Mouse (Mus musculus) splenic B cell, adult 2 months (primary cell): ENCODE data around the gene Vdr.
A peak's percentile ranks its signal among the peaks of the same experiment; 100 is the strongest.

Source experiments
- DNase-seq: peaks from one replicate; pipeline ENCODE4 v3.0.0-alpha.2; 2011; ENCODE audit warnings: low read depth, low spot score
- H3K27me3 ChIP-seq: 2 replicates; pipeline ENCODE4 v1.6.1; 2012; ENCODE audit warnings: mild to moderate bottlenecking, low read length, moderate library complexity, mixed read lengths; ENCODE audit not compliant: control insufficient read depth, poor library complexity, insufficient read depth, severe bottlenecking
- H3K36me3 ChIP-seq: 2 replicates; pipeline ENCODE4 v1.6.1; 2012; ENCODE audit warnings: mild to moderate bottlenecking, low read length, moderate library complexity, mixed read lengths; ENCODE audit not compliant: control insufficient read depth, poor library complexity, insufficient read depth, severe bottlenecking

The Vdr gene

GRCm38 (mm10) chr15:97854551-97854950 lies 55.9 kb downstream of the Vdr start:
- Histone ChIP-seq H3K27me3 (no peaks in the 10 kb centered on the region), H3K36me3 (no peaks in the 10 kb centered on the region)
- no peak for DNase-seq

GRCm38 (mm10) chr15:97854059-97854458 lies 56.4 kb downstream of the Vdr start:
- no peak for DNase-seq
- H3K27me3 ChIP-seq: no peaks in the 10 kb centered on the region
- no peaks in the 10 kb centered on the region for H3K36me3 ChIP-seq

GRCm38 (mm10) chr15:97852291-97852690 lies 58.1 kb downstream of the Vdr start:
- no peaks in the 10 kb centered on the region for H3K36me3 ChIP-seq
- no peak for DNase-seq

GRCm38 (mm10) chr15:97851011-97851410 lies 59.4 kb downstream of the Vdr start:
- Histone ChIP-seq H3K27me3 (no peaks in the 10 kb centered on the region), H3K36me3 (no peaks in the 10 kb centered on the region)
- DNase-seq: no peak

More at GRCm38 (mm10) chr15:97852291-97852690, 58.1 kb downstream of the Vdr start:
- no peaks in the 10 kb centered on the region for H3K27me3 ChIP-seq

- H3K27me3 ChIP-seq: no peaks in the 10 kb centered on the region
- peak; percentile 80 for DNase-seq
- H3K36me3 ChIP-seq: no peaks in the 10 kb centered on the region
Observed at GRCm38 (mm10) chr15:97850441-97850840, 60.0 kb downstream of the Vdr start.

GRCm38 (mm10) chr15:97849116-97849911 lies 61.1 kb downstream of the Vdr start:
- Histone ChIP-seq H3K27me3 (no peaks in the 10 kb centered on the region), H3K36me3 (no peaks in the 10 kb centered on the region)
- peak; percentile 93 for DNase-seq

GRCm38 (mm10) chr15:97847866-97848265 lies 62.6 kb downstream of the Vdr start:
- no peak for DNase-seq
- Histone ChIP-seq H3K27me3 (no peaks in the 10 kb centered on the region), H3K36me3 (no peaks in the 10 kb centered on the region)

- Histone ChIP-seq H3K36me3 (no peaks in the 10 kb centered on the region), H3K27me3 (no peaks in the 10 kb centered on the region)
- no peak for DNase-seq
Observed at GRCm38 (mm10) chr15:97847285-97847684, 63.1 kb downstream of the Vdr start.

GRCm38 (mm10) chr15:97846121-97846882 lies 64.1 kb downstream of the Vdr start:
- no peak for DNase-seq
- H3K27me3 ChIP-seq: no peaks in the 10 kb centered on the region
- no peaks in the 10 kb centered on the region for H3K36me3 ChIP-seq

- no peak for DNase-seq
- Histone ChIP-seq H3K27me3 (no peaks in the 10 kb centered on the region), H3K36me3 (no peaks in the 10 kb centered on the region)
Observed at GRCm38 (mm10) chr15:97844037-97845034, 66.1 kb downstream of the Vdr start, which contains the start of gene Hdac7. Gene Hdac7, minus strand, starts transcription at chr15:97844502.

GRCm38 (mm10) chr15:97843247-97843651 lies 67.2 kb downstream of the Vdr start:
- DNase-seq: no peak

GRCm38 (mm10) chr15:97842058-97842457 lies 68.4 kb downstream of the Vdr start:
- DNase-seq: no peak
- H3K27me3 ChIP-seq: no peaks in the 10 kb centered on the region
- H3K36me3 ChIP-seq: no peaks in the 10 kb centered on the region

More at GRCm38 (mm10) chr15:97843247-97843651, 67.2 kb downstream of the Vdr start:
- H3K36me3 ChIP-seq: no peaks in the 10 kb centered on the region
- H3K27me3 ChIP-seq: no peaks in the 10 kb centered on the region

GRCm38 (mm10) chr15:97841383-97841782 lies 69.0 kb downstream of the Vdr start:
- no peak for DNase-seq
- H3K36me3 ChIP-seq: no peaks in the 10 kb centered on the region
- H3K27me3 ChIP-seq: no peaks in the 10 kb centered on the region

- Histone ChIP-seq H3K36me3 (no peaks in the 10 kb centered on the region), H3K27me3 (no peaks in the 10 kb centered on the region)
- peak; percentile 57 for DNase-seq
Observed at GRCm38 (mm10) chr15:97840781-97841180, 69.6 kb downstream of the Vdr start.
